Mouse (Mus musculus): ENCODE measurements around the gene Qrich1.

- TF ChIP-seq E2F4 (IDR thresholded peaks at IDR 0.05; ENCODE audit: insufficient read depth) = no peak
- no peak for TF ChIP-seq TCF12 (IDR thresholded peaks at IDR 0.05; ENCODE audit: insufficient read depth, poor library complexity, severe bottlenecking)
- TF ChIP-seq POLR2A (IDR thresholded peaks at IDR 0.05; ENCODE audit: insufficient read length, low read depth) = no peak
- TF ChIP-seq MAX (IDR thresholded peaks at IDR 0.05; ENCODE audit: low read depth) = no peak
- no peak for TF ChIP-seq USF1 (IDR thresholded peaks at IDR 0.05; ENCODE audit: low read depth)
- TF ChIP-seq MYOD1 (IDR thresholded peaks at IDR 0.05; ENCODE audit: control insufficient read depth in 1 of 3, insufficient read length in 2 of 3, low read depth in 2 of 3) = no peak
- TF ChIP-seq REST (IDR thresholded peaks at IDR 0.05; ENCODE audit: insufficient read depth, insufficient read length) = no peak
- no peak for TF ChIP-seq POLR2AphosphoS2 (IDR thresholded peaks at IDR 0.05; ENCODE audit: insufficient read length, low read depth)
- no peak for TF ChIP-seq SRF (IDR thresholded peaks at IDR 0.05; ENCODE audit: control insufficient read depth, insufficient read length, low read depth)
- TF ChIP-seq TCF3 (IDR thresholded peaks at IDR 0.05; ENCODE audit: insufficient read length, low read depth) = no peak
- no peak for TF ChIP-seq CEBPB (IDR thresholded peaks at IDR 0.05; ENCODE audit: insufficient read depth, poor library complexity, severe bottlenecking)
- TF ChIP-seq MYOG (IDR thresholded peaks at IDR 0.05; ENCODE audit: control insufficient read depth in 1 of 3, insufficient read depth in 1 of 3, insufficient read length in 2 of 3, low read depth in 2 of 3) = no peak
Measured at GRCm38 (mm10) chr9:108530954-108531353, 14.3 kb downstream of the Qrich1 start.
